Mouse (Mus musculus) ES-Bruce4 (cell line): ENCODE measurements around the gene Mcemp1.

Experiments used
- CTCF ChIP-seq: IDR thresholded peaks from one replicate; pipeline ENCODE4 v1.8.1; 2011; ENCODE audit warnings: low read depth, low read length
- POLR2A ChIP-seq: IDR thresholded peaks from one replicate; pipeline ENCODE4 v1.8.1; 2011; ENCODE audit warnings: low read length; ENCODE audit not compliant: insufficient read depth

GRCm38 (mm10) chr8:3707611-3708010 is 42.1 kb downstream of the Mcemp1 start:
- TF ChIP-seq POLR2A (no peak), CTCF (no peak)
